Mouse (Mus musculus) bone marrow macrophage, adult 2 months (primary cell): Measurements from ENCODE around the gene C1rl. TPM values are rescaled to one million over a fixed set of nuclear protein-coding genes. Genes with fewer than 3 reads are reported as not detected.
"Not testable (repeated sequence)": the region's sequence is repeated elsewhere in the genome, so short reads cannot be mapped to it uniquely, and the experiment has no call there.

Experiments
- H3K27ac ChIP-seq: 2 replicates; pipeline ENCODE4 v1.5.1; 2012; ENCODE audit warnings: low read depth, low read length; ENCODE audit not compliant: insufficient read depth
- H3K4me1 ChIP-seq: 2 replicates; pipeline ENCODE4 v1.6.1; 2012; ENCODE audit warnings: low read length; ENCODE audit not compliant: control insufficient read depth, insufficient read depth
- H3K4me3 ChIP-seq: 2 replicates; pipeline ENCODE4 v1.5.1; 2012; ENCODE audit warnings: mild to moderate bottlenecking, low read length, moderate library complexity; ENCODE audit not compliant: insufficient read depth
- CTCF ChIP-seq: IDR thresholded peaks from 2 replicates; pipeline ENCODE4 v1.5.1; 2012; ENCODE audit warnings: low read depth, mild to moderate bottlenecking, low read length, moderate library complexity
- POLR2A ChIP-seq: IDR thresholded peaks from 2 replicates; pipeline ENCODE4 v1.6.1; 2012; ENCODE audit warnings: mild to moderate bottlenecking, low read depth, low read length, borderline replicate concordance
- polyA plus RNA-seq: library from polyadenylated mRNA; stranded (reverse); fragments of >200 nt; gene quantifications from 2 replicates; pipeline ENCODE4 v1.2.4, GENCODE M21; 2012; ENCODE audit not compliant: missing spikeins, insufficient read depth, insufficient read length

C1rl gene
- polyA plus RNA-seq, 1 experiment = 0.97 TPM

GRCm38 (mm10) chr6:124456243-124456642 lies 36.7 kb upstream of the C1rl start:
- Histone ChIP-seq H3K4me3 (no peak overlapping the region), H3K4me1 (no peaks in the 10 kb centered on the region), H3K27ac (no peak overlapping the region)
- TF ChIP-seq CTCF (no peak), POLR2A (no peak)

- TF ChIP-seq CTCF = no peak
- TF ChIP-seq POLR2A = no peak
- no peaks in the 10 kb centered on the region for H3K4me1 ChIP-seq
- H3K27ac ChIP-seq = no peak overlapping the region
- H3K4me3 ChIP-seq = no peak overlapping the region
Measured at GRCm38 (mm10) chr6:124457827-124458226, 35.1 kb upstream of the C1rl start.

- no peak for TF ChIP-seq CTCF
- H3K27ac ChIP-seq = no peak overlapping the region
- H3K4me3 ChIP-seq = no peak overlapping the region
- no peaks in the 10 kb centered on the region for H3K4me1 ChIP-seq
Measured at GRCm38 (mm10) chr6:124458505-124458904, 34.4 kb upstream of the C1rl start.

- Histone ChIP-seq H3K27ac (no peak overlapping the region), H3K4me3 (no peak overlapping the region), H3K4me1 (no peaks in the 10 kb centered on the region)
- TF ChIP-seq POLR2A (no peak), CTCF (no peak)
Measured at GRCm38 (mm10) chr6:124459388-124459787, 33.5 kb upstream of the C1rl start.

- Histone ChIP-seq H3K4me1 (peaks cover 2% of the 10 kb centered on the region; the same call in 1 of the 2 replicates), H3K27ac (no peak overlapping the region), H3K4me3 (no peak overlapping the region)
- no peak for TF ChIP-seq CTCF
- no peak for TF ChIP-seq POLR2A
Measured at GRCm38 (mm10) chr6:124463881-124464291, 29.0 kb upstream of the C1rl start.

GRCm38 (mm10) chr6:124464305-124465271 lies 28.3 kb upstream of the C1rl start, which contains the start of gene Clstn3:
TSS of gene Clstn3 (minus strand) at chr6:124464794.
- peaks cover 2% of the 10 kb centered on the region; the same call in 1 of the 2 replicates for H3K4me1 ChIP-seq
- H3K4me3 ChIP-seq = no peak within 1 kb of the TSS; the same call in 1 of the 2 replicates

GRCm38 (mm10) chr6:124465299-124465698 lies 27.6 kb upstream of the C1rl start:
- peaks cover 2% of the 10 kb centered on the region; the same call in 1 of the 2 replicates for H3K4me1 ChIP-seq
- H3K4me3 ChIP-seq = no peak overlapping the region
- no peak overlapping the region for H3K27ac ChIP-seq
- TF ChIP-seq POLR2A (no peak), CTCF (no peak)

More at GRCm38 (mm10) chr6:124464305-124465271, 28.3 kb upstream of the C1rl start, which contains the start of gene Clstn3:
- TF ChIP-seq CTCF (no peak), POLR2A (no peak)
- no peak within 1 kb of the TSS for H3K27ac ChIP-seq

GRCm38 (mm10) chr6:124465729-124466128 lies 27.2 kb upstream of the C1rl start:
- Histone ChIP-seq H3K27ac (no peak overlapping the region), H3K4me1 (peaks cover 2% of the 10 kb centered on the region; the same call in 1 of the 2 replicates)
- TF ChIP-seq POLR2A = no peak
- TF ChIP-seq CTCF = no peak

GRCm38 (mm10) chr6:124471121-124471520 lies 21.8 kb upstream of the C1rl start:
- no peak for TF ChIP-seq CTCF
- TF ChIP-seq POLR2A = no peak
- no peaks in the 10 kb centered on the region for H3K4me1 ChIP-seq
- H3K4me3 ChIP-seq = no peak overlapping the region
- no peak overlapping the region for H3K27ac ChIP-seq

More at GRCm38 (mm10) chr6:124465729-124466128, 27.2 kb upstream of the C1rl start:
- no peak overlapping the region for H3K4me3 ChIP-seq

GRCm38 (mm10) chr6:124471783-124472638 lies 20.9 kb upstream of the C1rl start:
- not testable (repeated sequence) for H3K4me1 ChIP-seq, H3K4me3 ChIP-seq, H3K27ac ChIP-seq
